Mouse (Mus musculus) stomach, postnatal 0 days (tissue): ENCODE data around the gene Cd101.

Experiments used
- CTCF ChIP-seq: IDR thresholded peaks from 2 replicates; pipeline ENCODE4 v1.5.1; 2016; ENCODE audit warnings: antibody characterized with exemption, low read depth, mild to moderate bottlenecking, moderate library complexity
- EP300 ChIP-seq: optimal IDR thresholded peaks from 2 replicates; pipeline ENCODE3; 2016; ENCODE audit warnings: antibody characterized with exemption

- no peak for TF ChIP-seq CTCF
- no peak for TF ChIP-seq EP300
Measured at GRCm38 (mm10) chr3:101055216-101055615, 25.9 kb upstream of the Cd101 start.
